10 mouse cellular contexts compared by ENCODE assay signal in the genomic region with DNA sequence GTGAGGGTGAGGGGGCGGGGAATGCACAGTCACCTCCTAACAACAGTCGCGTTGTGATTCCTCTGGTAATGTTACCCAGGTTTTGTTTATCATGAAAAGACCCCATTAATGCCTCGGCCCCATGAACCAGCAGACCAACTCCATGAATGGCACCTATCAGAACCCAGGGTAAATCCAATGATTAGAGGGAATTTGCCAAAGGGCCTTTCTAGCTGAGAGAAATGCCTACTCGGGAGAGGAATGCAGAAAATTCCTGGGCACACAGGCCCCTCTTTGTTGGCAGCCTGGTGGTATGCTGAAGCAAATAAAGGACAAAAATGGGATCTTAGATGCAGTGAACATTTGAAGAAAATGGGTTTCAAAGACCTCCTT. TPM values are rescaled to one million over a fixed set of nuclear protein-coding genes. Genes with fewer than 3 reads are reported as not detected.
DNase-seq lines count a peak whose midpoint lies in the region; ATAC-seq and TF ChIP-seq lines count a peak whose summit lies in the region.
"Had no signal": no experiment of that assay in that cellular context is flagged by ENCODE, and none has a peak within 500 bp of the region (broad histone marks: within the 10 kb centered on the region; RNA-seq: fewer than 3 reads in every experiment).

No protein-coding gene starts in this region.

- peak overlapping the region; percentile 52; the same call in 1 of the 2 replicates for H3K27ac ChIP-seq in limb, embryonic 14.5 days (replicated peaks; ENCODE audit: low read depth, low read length)

- peak; percentile 57 for DNase-seq in heart, adult 11 months
- no peak for DNase-seq in heart, postnatal 14 days
- DNase-seq in retina, postnatal 1 day = peak; percentile 56
- DNase-seq in retina, embryonic 14.5 days (ENCODE audit: low spot score) = no peak
- DNase-seq in limb, embryonic 14.5 days (ENCODE audit: low spot score) = no peak
- DNase-seq in layer of hippocampus, postnatal 36 days = no peak
- DNase-seq in lung, adult 18-20 months = no peak
- DNase-seq in gastrocnemius, adult 18-20 months (ENCODE audit: low spot score) = no peak
- DNase-seq: lung, postnatal 36 days; right cerebral cortex, postnatal 14 days had no signal

- no peak overlapping the region for H3K4me2 ChIP-seq in limb, embryonic 14.5 days (replicated peaks; ENCODE audit: low read depth, low read length, severe bottlenecking)

- intact Hi-C loops in heart, postnatal 14 days (cut with DNase I) = no loop called here

- no peaks in the 10 kb centered on the region for H3K9me3 ChIP-seq in limb, embryonic 14.5 days (ENCODE audit: control insufficient read depth, low read length)

- ATAC-seq in limb, embryonic 14.5 days (ENCODE audit: low FRiP score, low read depth) = no peak

- H3K27me3 ChIP-seq in limb, embryonic 14.5 days (ENCODE audit: control insufficient read depth, insufficient read depth, low read length) = no peaks in the 10 kb centered on the region

- no peak for TF ChIP-seq POLR2A in limb, embryonic 14.5 days (IDR thresholded peaks at IDR 0.05; ENCODE audit: borderline replicate concordance, extremely low read depth, insufficient read depth, insufficient read length)

- no peak overlapping the region for H3K9ac ChIP-seq in limb, embryonic 14.5 days (ENCODE audit: low read depth, low read length, severe bottlenecking)

- H3K4me3 ChIP-seq in limb, embryonic 14.5 days (replicated peaks; ENCODE audit: low read length) = no peak overlapping the region

- 29% methylated on average over 5 of the region's 5 CpGs for WGBS in limb, embryonic 14.5 days

- peaks cover 27% of the 10 kb centered on the region; the same call in 1 of the 2 replicates for H3K36me3 ChIP-seq in limb, embryonic 14.5 days (ENCODE audit: control insufficient read depth, insufficient read depth, low read length)

- peaks cover 55% of the 10 kb centered on the region for H3K4me1 ChIP-seq in limb, embryonic 14.5 days (ENCODE audit: control insufficient read depth, insufficient read depth, low read length)

RNA-seq across cellular contexts. Expression of a gene that starts 59.2 kb away (rescaled TPM):
- under 1 TPM in 1 of 2 experiments, not detected in 1; 0.07 TPM for total RNA-seq in heart, postnatal 14 days (2021)
- 75.5 and 90.3 TPM in 2 replicates for polyA plus RNA-seq in limb, embryonic 14.5 days (2012; rRNA removed)
- 32.0 and 38.9 TPM in 2 replicates for polyA plus RNA-seq in limb, embryonic 14.5 days (2014; fragmentation: Nextera tagmentation; extraction: Ambion mirVana)
- under 1 TPM; 0.12 to 0.35 TPM for total RNA-seq in layer of hippocampus, postnatal 36 days (2021)
- total RNA-seq in gastrocnemius, adult 18-20 months (2021) = under 1 TPM; 0.09 to 0.12 TPM

Comparison
In these comparisons a context has a peak if more than half of its experiments do, and no peak if none do; other contexts are left out.
1. DNase-seq: peak in heart, adult 11 months (single experiment) and retina, postnatal 1 day (single experiment); none in heart, postnatal 14 days (0 of 2), retina, embryonic 14.5 days (single experiment), limb, embryonic 14.5 days (single experiment), layer of hippocampus, postnatal 36 days (0 of 2), lung, adult 18-20 months (0 of 2) and gastrocnemius, adult 18-20 months (single experiment).